25 mouse cellular contexts compared by ENCODE assay signal in genomic region chr10:91521168-91521567, GRCm38 (mm10).
"Had no signal": no experiment of that assay in that cellular context is flagged by ENCODE, and none has a peak within 500 bp of the region (broad histone marks: within the 10 kb centered on the region; RNA-seq: fewer than 3 reads in every experiment).

No protein-coding gene starts in this region.

- H3K4me3 ChIP-seq: gastrocnemius, adult 2 months; heart, embryonic 10.5 days; heart, embryonic 12.5 days; hindbrain, embryonic 10.5 days; hindbrain, embryonic 12.5 days; intestine, embryonic 15.5 days; limb, embryonic 13.5 days; limb, embryonic 15.5 days; liver, embryonic 12.5 days had no signal

- ATAC-seq: hindbrain, embryonic 16.5 days; inflammation-experienced regulatory T-cells, adult 6 months; intestine, embryonic 15.5 days; intestine, postnatal 0 days; liver, embryonic 12.5 days had no signal

- H3K4me2 ChIP-seq: heart, embryonic 12.5 days; hindbrain, embryonic 12.5 days; hindbrain, embryonic 14.5 days; intestine, embryonic 15.5 days; limb, embryonic 13.5 days; limb, embryonic 15.5 days; liver, embryonic 12.5 days had no signal

- H3K4me1 ChIP-seq: heart, embryonic 10.5 days; heart, embryonic 12.5 days; hindbrain, embryonic 10.5 days; hindbrain, embryonic 12.5 days; intestine, embryonic 15.5 days; limb, embryonic 13.5 days; limb, embryonic 15.5 days; liver, embryonic 12.5 days had no signal

- H3K9me3 ChIP-seq: heart, embryonic 10.5 days; heart, embryonic 12.5 days; hindbrain, embryonic 10.5 days; hindbrain, embryonic 12.5 days; intestine, embryonic 15.5 days; limb, embryonic 13.5 days; limb, embryonic 15.5 days had no signal

- H3K27me3 ChIP-seq: heart, embryonic 12.5 days; hindbrain, embryonic 12.5 days; intestine, embryonic 15.5 days; limb, embryonic 13.5 days; limb, embryonic 15.5 days; liver, embryonic 12.5 days had no signal

- H3K27ac ChIP-seq: gastrocnemius, adult 2 months; heart, embryonic 10.5 days; hindbrain, embryonic 10.5 days; hindbrain, embryonic 12.5 days; hindbrain, embryonic 14.5 days; intestine, embryonic 15.5 days; limb, embryonic 13.5 days; limb, embryonic 15.5 days; liver, embryonic 12.5 days had no signal

- H3K9ac ChIP-seq: heart, embryonic 12.5 days; hindbrain, embryonic 12.5 days; hindbrain, embryonic 14.5 days; intestine, embryonic 15.5 days; limb, embryonic 13.5 days; limb, embryonic 15.5 days; liver, embryonic 12.5 days had no signal

- DNase-seq: gastrocnemius, adult 2 months; gastrocnemius, postnatal 10 days; gastrocnemius, postnatal 25 days; heart, adult 18-20 months; heart, postnatal 10 days; heart, postnatal 4 days; kidney, adult 18-20 months; kidney, adult 8-10 months; kidney, postnatal 10 days; kidney, postnatal 36 days; layer of hippocampus, adult 9-11 months; layer of hippocampus, postnatal 36 days; left cerebral cortex, postnatal 4 days had no signal

- H3K36me3 ChIP-seq: heart, embryonic 10.5 days; heart, embryonic 12.5 days; hindbrain, embryonic 10.5 days; hindbrain, embryonic 12.5 days; intestine, embryonic 15.5 days; limb, embryonic 13.5 days; limb, embryonic 15.5 days; liver, embryonic 12.5 days had no signal
